Mouse (Mus musculus) frontal cortex, postnatal 14 days (tissue): ENCODE measurements at regions not wholly inside any gene's neighbourhood (a gene's known extent, or its start where the extent isn't known, plus 50 kb on each side); places are given as distances from the start of the nearest gene placed in this dataset.

Source experiments
- DNase-seq, 2 experiments: peaks; one replicate each; pipeline ENCODE4 v3.0.0; 2022; ENCODE audit warnings: low spot score in 2 of 2

DNA sequence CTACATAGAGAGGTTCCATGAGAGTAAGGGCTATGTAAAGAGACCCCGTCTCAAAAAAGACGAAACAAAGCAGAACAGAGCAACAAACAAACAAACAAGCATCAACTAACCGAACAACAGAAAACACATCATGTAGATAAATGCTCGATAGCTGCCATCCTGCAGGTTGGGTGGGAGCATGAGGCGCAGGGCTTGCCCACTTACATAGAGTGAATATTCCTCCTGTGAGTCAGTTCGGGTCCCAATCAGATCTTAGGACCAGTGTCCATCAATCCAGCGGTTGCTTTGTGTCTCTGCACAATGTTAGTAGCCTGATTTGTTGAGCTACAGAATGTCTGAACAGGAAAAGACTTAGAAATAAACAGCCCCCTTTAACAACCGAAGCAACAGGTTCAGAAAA lies 129.4 kb upstream of the Rcn1 start:
- DNase-seq: no peak

GRCm38 (mm10) chr2:105544099-105544498 lies 124.6 kb upstream of the Pax6 start:
- no peak for DNase-seq

DNA sequence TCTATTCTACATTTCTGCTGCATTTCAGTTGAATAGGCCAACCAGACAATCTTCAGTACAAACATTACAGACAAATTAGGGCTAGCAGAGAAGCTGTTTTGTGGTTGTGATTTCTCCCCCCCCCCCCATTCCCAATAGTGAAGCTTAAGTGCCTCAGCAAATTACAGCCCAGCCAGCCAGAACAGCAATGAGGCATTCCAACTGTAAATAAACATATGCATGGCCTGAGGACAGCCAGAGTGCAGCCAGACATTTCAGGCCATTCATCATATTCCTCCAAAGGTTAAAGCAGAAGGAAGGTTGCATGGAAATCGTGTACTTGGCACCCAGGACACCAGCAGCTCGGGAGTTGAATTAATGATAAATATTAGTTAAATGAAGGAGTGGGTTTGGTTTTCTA lies 116.6 kb upstream of the Pax6 start:
- DNase-seq: no peak

GRCm38 (mm10) chr2:105586782-105587181 lies 81.9 kb upstream of the Pax6 start:
- DNase-seq: no peak

GRCm38 (mm10) chr2:105594131-105594530 lies 74.6 kb upstream of the Pax6 start:
- DNase-seq: no peak

GRCm38 (mm10) chr2:105604553-105605116 lies 64.1 kb upstream of the Pax6 start:
- no peak for DNase-seq

- no peak for DNase-seq
These were observed 60.6 kb upstream of the Pax6 start for GRCm38 (mm10) chr2:105607969-105608538.

GRCm38 (mm10) chr2:105608756-105609155 lies 59.9 kb upstream of the Pax6 start:
- DNase-seq: no peak

DNA sequence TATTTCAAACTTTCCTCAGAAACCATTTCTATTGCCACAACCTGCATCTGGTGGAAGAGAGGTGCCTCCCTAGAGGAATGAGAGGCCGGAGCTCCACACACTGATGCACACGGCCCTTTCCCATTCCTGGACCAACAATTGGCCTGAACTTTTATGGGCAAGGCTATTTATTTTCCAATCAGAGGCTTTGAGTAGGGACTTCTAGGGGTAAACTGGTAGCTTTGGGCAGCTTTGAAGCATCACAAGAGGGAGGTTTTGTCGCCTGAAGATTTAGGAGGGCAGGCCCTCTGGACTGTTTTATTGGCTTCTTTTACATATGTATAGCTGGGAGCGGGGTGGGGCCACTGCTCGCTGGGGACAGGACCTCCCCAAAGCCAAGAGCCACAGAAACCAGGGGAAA lies 57.7 kb upstream of the Pax6 start:
- no peak for DNase-seq

DNA sequence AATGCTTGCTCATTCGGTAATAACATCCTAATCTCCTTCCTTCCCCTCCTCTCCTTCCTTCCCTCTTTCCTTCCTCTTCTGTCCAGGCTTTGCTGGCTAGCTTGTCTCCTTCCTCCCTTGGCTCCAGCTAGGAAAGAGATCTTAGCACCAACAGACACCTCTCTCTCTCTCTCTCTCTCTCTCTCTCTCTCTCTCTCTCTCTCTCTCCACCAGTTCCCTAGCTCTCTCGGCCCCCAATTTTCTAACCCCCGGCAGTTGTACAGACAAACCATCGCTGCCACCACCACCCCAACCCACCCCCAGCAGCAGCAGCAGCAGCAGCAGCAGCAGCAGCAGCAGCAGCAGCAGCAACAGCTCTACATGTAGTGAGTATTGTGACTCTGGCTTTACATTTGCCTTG lies 57.0 kb upstream of the Pax6 start:
- no peak for DNase-seq

DNA sequence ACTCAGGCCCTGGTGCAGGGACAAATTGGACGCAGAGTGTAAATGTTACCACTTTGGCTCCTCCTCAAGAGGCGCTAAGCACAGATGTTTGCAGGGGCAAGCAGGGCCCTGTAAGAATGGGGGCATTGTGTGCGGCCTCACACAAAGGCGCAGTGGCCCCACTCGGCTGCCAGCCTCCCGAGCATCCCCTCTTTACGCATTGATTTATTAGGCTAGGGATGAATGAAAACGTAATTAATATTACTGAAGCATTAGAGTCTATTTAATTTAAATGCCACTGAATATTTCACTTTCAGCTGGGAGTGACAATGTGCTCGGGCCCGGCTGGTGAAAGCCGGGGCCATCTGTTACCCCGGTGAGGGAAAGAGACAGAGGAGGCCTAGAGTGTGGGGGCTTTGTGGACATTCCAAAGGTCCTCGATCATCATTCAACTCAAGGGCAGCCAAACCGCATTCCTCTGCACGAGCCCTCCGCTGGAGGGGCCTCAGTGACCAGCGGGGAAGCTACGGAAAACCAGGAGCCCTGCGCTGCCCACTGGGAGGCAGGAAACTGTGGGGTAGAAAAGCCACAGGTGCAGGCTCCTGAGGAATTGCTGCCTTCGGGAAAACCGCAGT lies 56.5 kb upstream of the Pax6 start:
- no peak for DNase-seq

DNA sequence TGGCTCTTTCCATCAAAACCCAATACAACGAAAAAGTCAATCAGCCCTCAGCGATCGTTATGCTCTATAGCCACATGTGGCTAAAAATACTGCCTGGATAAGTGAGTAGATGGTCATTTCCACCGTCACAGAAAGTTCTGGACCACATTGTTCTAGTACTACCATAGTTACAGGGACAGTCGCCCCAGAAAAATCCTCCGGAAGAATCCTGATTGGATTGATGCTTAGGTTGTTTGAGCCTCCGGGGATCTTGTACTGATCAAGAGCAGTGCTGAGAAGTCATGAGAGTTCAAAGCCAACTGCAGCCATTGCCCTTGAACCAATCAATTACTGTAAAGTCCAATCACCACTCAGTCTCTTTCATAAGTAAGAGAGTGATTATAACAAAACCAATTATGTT lies 56.0 kb upstream of the Pax6 start:
- DNase-seq: no peak

GRCm38 (mm10) chr2:105613243-105613642 lies 55.5 kb upstream of the Pax6 start:
- no peak for DNase-seq

DNA sequence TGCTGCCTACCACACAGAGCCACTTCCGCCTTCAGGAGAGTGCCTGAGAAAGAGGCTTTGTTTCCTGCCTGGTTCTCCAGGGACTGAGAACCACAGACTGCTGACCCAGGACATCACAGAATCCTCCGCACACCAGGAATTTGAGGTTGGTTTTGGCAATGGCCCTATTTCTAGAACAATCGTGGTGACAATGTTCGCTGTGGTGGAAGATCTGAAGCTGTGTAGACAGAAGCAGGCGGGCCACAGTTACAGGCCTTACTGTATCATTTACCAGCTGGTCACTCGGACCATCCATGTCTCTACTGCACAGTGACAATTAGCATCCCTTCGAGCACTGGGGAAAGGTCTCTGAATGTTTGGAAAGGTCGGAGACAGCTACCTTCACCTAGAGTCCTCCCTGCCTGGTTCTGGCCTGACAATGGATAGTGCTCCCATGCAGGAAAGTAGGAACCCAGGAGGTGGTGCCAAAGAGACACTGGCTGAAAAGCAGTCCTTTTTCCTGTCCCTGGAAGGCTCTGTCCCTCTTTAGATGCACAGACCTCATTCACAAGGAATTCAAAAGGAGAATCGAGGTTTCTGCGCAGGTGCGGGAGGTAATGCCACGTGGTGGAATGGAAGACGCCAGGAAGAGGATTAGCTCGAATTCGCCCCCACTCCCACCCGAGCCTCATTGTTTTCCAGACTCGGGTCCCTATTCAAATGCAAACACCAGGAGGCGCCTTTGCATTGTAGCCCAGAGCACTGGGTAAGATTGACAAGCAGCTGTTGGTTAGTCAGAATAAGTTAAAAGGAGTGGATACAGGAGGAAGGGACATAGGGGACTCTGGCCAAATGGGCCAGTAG lies 52.6 kb upstream of the Pax6 start:
- peak; percentile 15 to 22 for DNase-seq
